Mouse (Mus musculus): ENCODE measurements around the gene Mipep.

Mipep gene

GRCm38 (mm10) chr14:60802026-60802425, 17.7 kb downstream of the Mipep start:
- DNase-seq (ENCODE audit: low spot score): no peak

GRCm38 (mm10) chr14:60804978-60805377, 20.6 kb downstream of the Mipep start:
- no peak for DNase-seq (ENCODE audit: low spot score)

- DNase-seq (ENCODE audit: low spot score): no peak
These were observed 21.5 kb downstream of the Mipep start for GRCm38 (mm10) chr14:60805871-60806270.

GRCm38 (mm10) chr14:60806891-60807344, 22.5 kb downstream of the Mipep start:
- DNase-seq (ENCODE audit: low spot score): no peak

- no peak for DNase-seq (ENCODE audit: low spot score)
These were observed 25.5 kb downstream of the Mipep start for GRCm38 (mm10) chr14:60809881-60810280.

- no peak for DNase-seq (ENCODE audit: low spot score)
These were observed 27.2 kb downstream of the Mipep start for GRCm38 (mm10) chr14:60811547-60811946.

GRCm38 (mm10) chr14:60815098-60815497, 30.7 kb downstream of the Mipep start:
- DNase-seq (ENCODE audit: low spot score): no peak

GRCm38 (mm10) chr14:60818045-60818444, 33.7 kb downstream of the Mipep start:
- no peak for DNase-seq (ENCODE audit: low spot score)

GRCm38 (mm10) chr14:60830096-60830495, 45.7 kb downstream of the Mipep start:
- DNase-seq (ENCODE audit: low spot score): no peak

GRCm38 (mm10) chr14:60836709-60837108, 52.3 kb downstream of the Mipep start:
- no peak for DNase-seq (ENCODE audit: low spot score)

- DNase-seq (ENCODE audit: low spot score): no peak
These were observed 55.3 kb downstream of the Mipep start for GRCm38 (mm10) chr14:60839654-60840053.

- no peak for DNase-seq (ENCODE audit: low spot score)
These were observed 57.7 kb downstream of the Mipep start for GRCm38 (mm10) chr14:60841977-60842659.

GRCm38 (mm10) chr14:60843596-60843995, 59.2 kb downstream of the Mipep start:
- DNase-seq (ENCODE audit: low spot score): no peak

GRCm38 (mm10) chr14:60845261-60846045, 61.1 kb downstream of the Mipep start:
- DNase-seq (ENCODE audit: low spot score): no peak

GRCm38 (mm10) chr14:60846174-60846573, 61.8 kb downstream of the Mipep start:
- no peak for DNase-seq (ENCODE audit: low spot score)

GRCm38 (mm10) chr14:60848194-60848593, 63.8 kb downstream of the Mipep start:
- no peak for DNase-seq (ENCODE audit: low spot score)

GRCm38 (mm10) chr14:60850101-60850500, 65.7 kb downstream of the Mipep start:
- no peak for DNase-seq (ENCODE audit: low spot score)

GRCm38 (mm10) chr14:60851632-60852031, 67.3 kb downstream of the Mipep start:
- no peak for DNase-seq (ENCODE audit: low spot score)

GRCm38 (mm10) chr14:60856199-60856912, 72.0 kb downstream of the Mipep start:
- no peak for DNase-seq (ENCODE audit: low spot score)

GRCm38 (mm10) chr14:60856913-60857300, 72.5 kb downstream of the Mipep start:
- DNase-seq (ENCODE audit: low spot score): no peak

- no peak for DNase-seq (ENCODE audit: low spot score)
These were observed 79.0 kb downstream of the Mipep start for GRCm38 (mm10) chr14:60863396-60863795.

GRCm38 (mm10) chr14:60866399-60866798, 82.0 kb downstream of the Mipep start:
- no peak for DNase-seq (ENCODE audit: low spot score)

- no peak for DNase-seq (ENCODE audit: low spot score)
These were observed 84.0 kb downstream of the Mipep start for GRCm38 (mm10) chr14:60868325-60868724.

Data from testis, postnatal 14 days (tissue).